Mouse (Mus musculus) heart, postnatal 10 days (tissue): Measurements from ENCODE around the gene Scd1. TPM values are rescaled to one million over a fixed set of nuclear protein-coding genes. Genes with fewer than 3 reads are reported as not detected.

Source experiments
- DNase-seq, 2 experiments: peaks; one replicate each; pipeline ENCODE4 v3.0.0; 2021
- intact Hi-C: fragments of 180-260 bp; cut with DNase I; formaldehyde crosslinking; loops from one replicate; pipeline ENCODE4 v1.15.1; 2025
- total RNA-seq, 2 experiments: library from RNA; stranded (reverse); gene quantifications; 2 replicates each; pipeline ENCODE4 v1.2.3; 2021

Scd1 gene
- total RNA-seq, 2 experiments from 2014 or later = 19.7 to 30.1 TPM

GRCm38 (mm10) chr19:44400484-44401197 is 7.0 kb downstream of the Scd1 start:
- DNase-seq = no peak
- intact Hi-C loops = no loop called here

DNA sequence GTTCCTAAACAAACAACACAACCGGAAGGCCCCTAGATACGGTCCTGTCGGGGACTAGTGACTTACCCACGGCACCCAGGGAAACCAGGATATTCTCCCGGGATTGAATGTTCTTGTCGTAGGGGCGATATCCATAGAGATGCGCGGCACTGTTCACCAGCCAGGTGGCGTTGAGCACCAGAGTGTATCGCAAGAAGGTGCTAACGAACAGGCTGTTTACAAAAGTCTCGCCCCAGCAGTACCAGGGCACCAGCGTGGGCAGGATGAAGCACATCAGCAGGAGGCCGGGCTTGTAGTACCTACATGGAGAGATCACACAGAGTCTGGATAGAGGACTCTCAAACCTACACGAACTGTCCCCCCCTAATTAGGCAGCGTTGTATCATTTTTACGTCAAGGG is 7.6 kb downstream of the Scd1 start:
- DNase-seq = no peak
- intact Hi-C loops = no loop called here

DNA sequence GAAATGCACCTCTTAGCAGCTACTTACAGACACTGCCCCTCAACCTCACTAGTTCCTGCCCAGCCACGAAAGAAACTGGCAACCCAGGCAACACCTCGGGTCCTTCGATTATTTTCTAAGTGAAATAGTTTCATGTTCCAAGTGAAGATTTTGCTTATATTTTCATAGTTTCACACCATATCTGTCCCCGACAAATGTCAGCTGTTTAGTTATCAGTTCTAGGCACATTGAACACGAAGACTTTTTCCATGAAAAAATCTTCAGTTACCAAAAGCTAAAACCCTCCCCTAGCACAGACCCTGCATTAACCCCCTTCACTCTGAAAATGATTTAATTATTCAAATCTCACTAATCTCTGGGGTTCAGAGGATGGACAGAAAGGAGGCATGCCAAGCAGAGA is 10.9 kb downstream of the Scd1 start:
- no peak for DNase-seq
- intact Hi-C loops = no loop called here

DNA sequence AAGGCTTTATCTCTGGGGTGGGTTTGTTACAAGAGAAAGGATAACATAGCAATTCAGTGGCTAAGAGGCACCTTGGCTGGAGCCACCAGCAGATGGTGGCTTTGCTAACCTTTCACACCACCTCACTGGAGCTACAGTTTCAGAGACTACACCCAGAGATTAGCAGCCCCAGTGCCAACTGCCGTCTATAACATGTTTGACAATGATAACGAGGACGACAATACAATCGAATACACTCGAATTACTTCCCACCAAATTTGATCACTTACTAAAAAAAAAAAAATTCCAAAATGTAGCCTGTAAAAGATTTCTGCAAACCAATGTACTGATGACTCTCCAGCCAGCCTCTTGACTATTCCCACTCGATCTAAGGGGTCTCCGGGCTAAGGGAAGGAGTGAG is 12.7 kb downstream of the Scd1 start:
- intact Hi-C loops = no loop called here
- no peak for DNase-seq

DNA sequence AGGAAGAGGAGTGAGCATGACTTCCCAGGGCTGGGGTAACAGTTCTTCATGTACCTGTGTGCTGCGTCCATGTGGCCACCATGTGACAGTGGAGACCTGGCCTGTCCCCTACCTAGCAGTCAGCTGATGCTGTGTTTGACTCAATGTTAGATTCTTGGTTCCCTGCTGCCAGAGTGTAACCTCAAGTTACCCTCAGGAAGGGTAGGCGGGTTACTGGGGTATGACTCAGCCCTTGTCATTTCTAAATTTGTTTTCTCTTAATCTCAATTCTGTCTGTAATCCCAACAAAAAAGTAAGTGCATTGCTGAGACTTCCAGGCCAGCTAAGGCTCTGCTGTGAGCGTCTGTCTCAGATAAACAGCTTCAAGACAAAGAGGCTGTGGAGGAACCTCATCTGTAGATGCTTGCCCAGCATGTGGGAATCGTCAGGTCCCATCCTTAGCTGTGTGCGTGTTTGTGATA is 13.7 kb downstream of the Scd1 start:
- DNase-seq = no peak
- intact Hi-C loops = no loop called here

DNA sequence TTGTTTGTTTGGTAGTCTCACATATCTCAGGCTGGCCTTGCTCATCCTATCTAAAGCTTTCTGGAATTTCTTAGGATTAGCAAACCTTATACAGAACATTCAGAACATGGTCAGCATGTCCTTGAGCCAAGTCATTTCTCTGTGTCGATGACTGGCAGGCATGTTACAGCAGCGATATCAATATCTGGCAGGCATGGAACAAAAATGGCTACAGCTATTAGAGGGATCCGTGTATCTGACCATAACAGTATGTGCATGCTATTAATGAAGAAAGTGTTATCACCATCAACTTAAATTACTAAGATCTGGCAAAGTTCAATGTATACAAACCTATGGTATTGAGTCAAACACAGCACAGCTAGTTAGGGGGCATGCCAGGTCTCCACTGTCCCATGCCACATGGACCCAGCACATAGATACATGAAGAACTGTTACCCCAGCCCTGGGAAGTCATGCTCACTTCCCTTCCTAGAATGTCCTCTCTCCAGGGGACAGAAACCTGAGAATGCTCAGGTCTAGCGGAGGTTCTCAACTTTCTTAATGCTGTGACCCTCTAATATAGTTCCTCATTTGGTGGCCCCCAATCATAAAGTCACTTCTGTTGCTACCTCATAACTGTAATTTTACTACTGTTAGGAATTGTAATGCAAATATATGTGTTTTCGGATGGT is 15.2 kb downstream of the Scd1 start:
- intact Hi-C loops = no loop called here

DNA sequence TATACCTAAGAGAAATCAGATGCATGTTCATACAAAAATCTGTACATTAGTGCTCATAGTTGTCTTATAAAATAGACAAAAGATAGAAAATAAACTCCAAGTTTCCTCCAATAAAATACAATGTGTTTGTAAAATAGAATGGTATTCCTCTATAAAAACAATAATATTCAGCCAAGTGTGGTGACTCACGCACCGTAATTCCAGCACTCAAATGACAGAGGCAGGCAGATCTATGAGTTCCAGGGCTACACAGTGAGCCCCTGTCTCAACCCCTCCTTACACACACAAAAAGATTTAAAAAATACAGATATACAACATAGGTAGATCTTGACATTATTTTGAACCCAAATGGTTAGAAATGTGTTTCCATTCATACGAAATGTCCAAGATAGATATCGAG is 15.8 kb downstream of the Scd1 start:
- DNase-seq = no peak
- intact Hi-C loops = no loop called here

More for the DNA sequence above, 15.2 kb downstream of the Scd1 start:
- DNase-seq = no peak

GRCm38 (mm10) chr19:44389507-44389906 is 18.2 kb downstream of the Scd1 start:
- intact Hi-C loops = no loop called here
- no peak for DNase-seq

GRCm38 (mm10) chr19:44388475-44389428 is 18.9 kb downstream of the Scd1 start:
- DNase-seq = peak; percentile 95 to 96
- intact Hi-C loops = no loop called here

- intact Hi-C loops = no loop called here
- DNase-seq = peak; percentile 26 to 43
Observed at GRCm38 (mm10) chr19:44387746-44388474, 19.8 kb downstream of the Scd1 start.

- no peak for DNase-seq
- intact Hi-C loops = no loop called here
Observed at GRCm38 (mm10) chr19:44387089-44387671, 20.5 kb downstream of the Scd1 start.

DNA sequence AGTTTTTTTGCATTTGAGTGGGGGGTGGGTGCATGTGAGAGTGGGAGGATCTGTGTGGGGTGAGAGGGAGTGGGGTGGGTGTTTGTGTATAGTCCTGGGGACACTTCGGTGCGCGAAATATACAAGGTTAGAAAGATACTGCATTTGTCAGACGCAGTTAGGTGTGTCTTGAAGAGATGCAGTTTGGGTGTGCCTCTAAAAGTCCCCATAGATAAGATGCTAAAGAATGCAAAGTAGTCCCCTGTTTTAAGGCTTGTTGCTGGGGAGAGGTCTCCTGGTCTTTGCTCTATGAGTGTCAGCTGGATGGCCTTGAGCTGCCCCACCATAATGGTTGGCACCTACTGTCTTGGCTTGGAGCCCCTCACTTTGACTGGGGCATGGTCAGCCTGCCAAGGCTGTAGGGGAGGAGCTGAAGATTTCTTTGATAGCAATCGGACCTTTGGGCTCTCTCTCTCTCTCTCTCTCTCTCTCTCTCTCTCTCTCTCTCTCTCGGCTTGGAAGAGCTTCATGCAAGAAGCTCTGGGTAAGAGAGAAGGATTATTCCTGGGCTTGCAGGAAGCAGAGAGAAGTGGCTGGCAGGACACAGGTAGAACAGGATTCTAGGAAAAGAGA is 21.7 kb downstream of the Scd1 start:
- DNase-seq = no peak
- intact Hi-C loops = no loop called here

- intact Hi-C loops = no loop called here
- no peak for DNase-seq
Observed at GRCm38 (mm10) chr19:44382682-44383321, 24.9 kb downstream of the Scd1 start.

- intact Hi-C loops = no loop called here
- DNase-seq = no peak
Observed at GRCm38 (mm10) chr19:44380065-44380464, 27.6 kb downstream of the Scd1 start.

DNA sequence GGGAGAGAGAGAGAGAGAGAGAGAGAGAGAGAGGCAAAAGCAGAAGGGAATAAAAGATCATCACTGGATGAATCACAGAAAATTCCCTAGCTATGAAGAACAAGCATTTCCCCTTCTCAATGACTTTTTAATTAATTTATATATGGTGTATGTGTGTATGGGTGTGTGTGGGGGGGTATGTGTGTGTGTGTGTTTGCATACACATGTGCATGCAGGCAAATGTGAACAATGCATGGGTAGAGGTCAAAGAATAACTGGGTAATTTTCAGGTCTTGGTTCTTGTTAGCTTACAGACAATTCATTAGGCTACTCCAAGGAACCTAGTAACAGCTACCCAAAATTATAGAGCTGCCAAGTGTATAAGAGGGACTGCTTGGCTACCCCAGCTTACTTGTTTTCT is 28.6 kb downstream of the Scd1 start:
- DNase-seq = no peak
- intact Hi-C loops = no loop called here

DNA sequence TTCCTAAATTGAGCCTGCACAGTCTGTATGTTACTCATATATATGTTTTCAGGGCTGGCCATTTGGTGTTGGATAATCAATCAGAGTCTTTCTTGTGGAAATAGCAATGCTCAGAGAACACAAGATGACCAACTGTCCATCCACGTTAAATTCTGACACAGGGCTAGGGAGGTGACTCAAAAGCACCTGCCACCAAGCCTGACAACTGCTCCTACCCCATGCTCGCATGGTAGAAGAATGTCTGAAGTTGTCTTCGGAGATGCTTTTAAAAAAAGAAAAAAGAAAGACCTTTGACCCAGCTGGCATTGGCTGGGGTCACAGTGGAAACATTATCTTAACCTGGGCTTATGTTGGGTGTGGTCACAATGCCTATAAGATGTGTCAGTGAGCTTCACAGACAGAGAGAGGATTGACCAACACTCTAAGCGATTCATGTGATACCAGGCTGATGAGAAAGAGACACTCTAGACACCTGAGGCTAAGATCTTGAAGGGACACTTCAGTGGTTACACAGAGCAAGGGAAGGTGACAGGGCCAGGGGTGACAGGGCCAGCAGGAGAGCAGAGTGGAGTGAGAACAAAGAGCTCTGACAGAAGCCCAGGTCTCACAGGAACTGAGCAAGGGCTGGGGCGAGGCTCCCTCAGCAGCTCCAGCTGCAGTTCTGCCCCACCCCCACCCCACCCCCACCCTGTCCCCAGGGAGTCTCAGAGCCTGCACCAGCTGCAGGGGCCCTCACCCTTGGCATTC is 29.9 kb downstream of the Scd1 start:
- no peak for DNase-seq
- intact Hi-C loops = no loop called here

DNA sequence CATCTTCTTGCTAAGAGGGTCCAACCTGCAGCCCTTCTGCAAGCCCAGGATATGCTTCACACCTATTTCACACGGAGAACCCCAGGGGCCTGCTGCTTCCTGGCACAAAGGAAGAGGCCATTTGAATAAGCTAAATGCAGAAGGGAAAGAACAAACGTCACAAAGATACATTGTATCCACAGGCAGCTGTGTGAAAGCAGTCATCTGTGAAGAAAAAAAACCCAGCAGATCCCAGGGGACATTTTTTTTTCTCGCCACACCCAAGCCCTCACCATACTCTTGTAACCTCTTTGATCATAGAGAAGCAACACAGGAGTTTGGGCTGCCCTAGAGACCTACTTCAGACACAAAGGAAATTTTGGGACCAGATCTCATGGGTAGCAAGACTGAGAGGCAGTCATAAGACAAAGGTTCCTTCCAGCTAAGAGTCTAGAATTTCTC is 31.1 kb downstream of the Scd1 start:
- intact Hi-C loops = no loop called here

GRCm38 (mm10) chr19:44372969-44373368 is 34.7 kb downstream of the Scd1 start:
- intact Hi-C loops = loop anchor here (1.0 to 5.0 kb wide), 3 partner anchors 46 to 164 kb away; no protein-coding TSS in a partner anchor
- DNase-seq = peak; percentile 83 to 92

More for the DNA sequence above, 31.1 kb downstream of the Scd1 start:
- DNase-seq = no peak
